Mouse (Mus musculus): ENCODE data around the gene Tmtc4.

DNA sequence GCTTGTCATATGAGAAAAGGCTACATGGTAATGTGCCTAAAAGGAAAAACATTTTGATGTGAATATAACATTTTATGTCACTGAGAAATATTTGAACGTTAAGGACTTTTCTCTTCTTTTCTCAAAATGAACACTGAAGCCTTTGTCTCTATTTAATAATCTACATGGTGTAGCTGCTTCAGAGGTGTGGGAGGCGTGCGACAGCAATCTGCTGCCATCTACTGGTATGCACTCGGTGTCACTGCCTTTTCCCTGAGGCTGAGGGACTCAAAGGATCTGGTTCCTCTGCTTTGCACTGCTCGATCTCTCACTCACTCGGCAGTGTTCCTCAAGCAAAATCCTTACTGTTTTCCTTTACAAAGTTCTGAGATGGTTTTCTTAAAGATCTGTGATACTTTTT is 107.7 kb downstream of the Tmtc4 start:
- TF ChIP-seq CTCF (IDR thresholded peaks at IDR 0.05): peak; percentile 97
- no peak for TF ChIP-seq EP300 (IDR thresholded peaks at IDR 0.05)

Measured in lung, postnatal 0 days (tissue).